Mouse (Mus musculus): ENCODE measurements around the gene Wee2. TPM values are rescaled to one million over a fixed set of nuclear protein-coding genes. Genes with fewer than 3 reads are reported as not detected.

The Wee2 gene
- total RNA-seq, 4 experiments from 2014 or later: 0.16 TPM; not detected in 3

DNA sequence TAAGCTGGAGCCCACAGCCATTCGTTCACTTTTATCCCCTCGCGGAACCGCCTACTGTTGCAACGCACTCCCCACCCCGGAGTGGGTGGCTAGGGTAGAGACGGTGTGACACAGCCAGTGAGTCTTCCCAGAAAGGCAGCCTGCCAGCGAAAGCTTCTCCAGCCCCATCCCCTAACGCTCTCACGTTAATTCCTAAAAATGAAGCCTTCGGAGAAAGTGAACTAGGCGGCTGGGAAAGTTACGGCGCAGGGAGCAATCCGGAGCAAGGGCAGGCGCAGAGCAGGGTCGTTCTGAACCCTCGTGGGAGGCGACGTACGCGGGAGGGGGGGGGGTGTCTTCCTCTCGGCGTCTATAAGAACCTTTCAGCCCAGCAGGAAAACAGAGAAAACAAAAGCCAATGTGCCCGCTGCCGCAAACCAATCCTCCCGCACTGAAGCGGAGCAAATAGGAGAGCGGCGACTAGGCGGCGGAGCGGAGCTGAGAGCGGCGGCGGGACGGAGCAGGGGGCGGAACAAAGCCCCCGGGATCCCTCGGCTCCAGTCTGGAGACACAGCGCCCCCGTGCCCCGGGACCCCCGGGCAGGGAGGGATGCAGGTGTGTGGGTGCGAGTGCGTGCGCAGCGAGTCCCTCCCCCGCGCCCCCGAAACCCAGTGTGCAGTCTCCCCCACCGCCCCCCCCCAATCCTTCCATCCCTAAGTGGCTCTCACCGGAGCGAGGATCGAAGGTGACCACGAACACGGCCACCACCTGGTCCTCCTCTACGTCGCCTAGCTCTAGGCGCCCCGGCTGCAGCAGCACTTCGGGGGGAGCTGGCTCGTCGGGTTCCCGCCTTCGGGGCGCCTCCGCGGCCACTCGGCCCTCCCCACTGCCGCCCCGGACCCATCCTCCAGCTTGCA is 3.5 kb upstream of the Wee2 start:
- DNase-seq (ENCODE audit: low spot score in 2 of 2): peak; percentile 55 to 70

DNA sequence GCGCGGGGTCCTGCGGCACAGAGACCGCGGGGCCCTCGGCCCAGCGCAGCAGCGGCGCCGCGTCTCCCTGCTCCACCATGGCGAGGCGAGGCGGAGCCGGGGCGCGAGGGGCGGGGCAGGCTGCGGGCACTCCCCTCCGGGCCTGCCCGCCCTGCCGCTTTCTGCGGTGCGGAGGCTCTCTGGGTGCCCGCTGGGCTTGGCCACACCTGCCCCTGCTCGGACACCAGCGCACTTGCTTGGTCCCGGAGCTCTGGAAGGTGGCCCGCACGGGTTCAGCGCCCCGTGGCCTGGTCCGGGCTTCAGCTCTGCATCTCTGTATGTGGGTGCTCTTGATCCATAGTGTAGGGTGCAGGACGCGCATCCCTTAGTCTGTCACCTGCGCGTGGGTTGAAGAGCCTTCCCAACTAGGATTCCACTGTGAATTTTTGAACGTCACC is 2.8 kb upstream of the Wee2 start, which contains the start of gene E330009J07Rik:
E330009J07Rik (minus strand) TSS at position 89 of the 437 bp plus-strand sequence.
- peak; percentile 60 to 78 for DNase-seq (ENCODE audit: low spot score in 2 of 2)

DNA sequence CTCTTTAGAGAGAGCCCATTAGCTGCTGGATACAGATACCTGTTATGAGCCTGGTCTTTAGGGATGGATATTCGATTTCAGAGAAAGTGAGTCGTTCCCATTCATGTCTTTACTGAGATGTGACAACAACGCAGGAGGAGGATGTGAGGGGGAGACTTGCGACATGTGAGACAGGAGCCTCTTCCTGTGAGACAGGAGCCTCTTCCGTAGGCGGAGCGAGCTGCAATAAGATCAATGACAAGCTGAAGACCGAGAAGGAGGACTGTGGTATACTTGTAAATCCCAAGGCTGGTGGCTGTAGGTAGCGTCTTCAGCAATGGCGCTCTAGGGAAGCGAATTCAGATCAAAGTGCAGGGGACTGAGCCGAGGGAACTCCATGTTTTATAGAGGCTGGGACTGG is 843 bp downstream of the Wee2 start:
- DNase-seq (ENCODE audit: low spot score in 2 of 2): no peak

DNA sequence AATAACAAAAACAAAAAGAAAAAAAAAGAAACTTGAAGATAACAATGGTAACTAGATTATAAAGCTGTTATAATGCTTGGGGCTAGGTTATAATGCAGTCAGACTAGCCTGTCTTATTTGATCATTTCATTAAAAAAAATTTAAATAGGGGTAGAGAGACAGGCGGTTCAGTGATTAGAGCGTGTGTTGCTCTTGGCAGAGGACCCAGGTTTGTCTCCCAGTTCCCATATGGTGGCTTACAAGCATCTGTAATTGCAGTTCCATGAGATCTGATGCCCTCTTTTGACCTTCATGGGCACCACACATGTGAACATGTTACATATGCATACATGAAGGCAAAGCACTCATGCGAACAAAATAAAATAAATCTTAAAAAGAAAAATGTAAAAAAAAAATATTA is 2.4 kb downstream of the Wee2 start:
- no peak for DNase-seq (ENCODE audit: low spot score in 2 of 2)

DNA sequence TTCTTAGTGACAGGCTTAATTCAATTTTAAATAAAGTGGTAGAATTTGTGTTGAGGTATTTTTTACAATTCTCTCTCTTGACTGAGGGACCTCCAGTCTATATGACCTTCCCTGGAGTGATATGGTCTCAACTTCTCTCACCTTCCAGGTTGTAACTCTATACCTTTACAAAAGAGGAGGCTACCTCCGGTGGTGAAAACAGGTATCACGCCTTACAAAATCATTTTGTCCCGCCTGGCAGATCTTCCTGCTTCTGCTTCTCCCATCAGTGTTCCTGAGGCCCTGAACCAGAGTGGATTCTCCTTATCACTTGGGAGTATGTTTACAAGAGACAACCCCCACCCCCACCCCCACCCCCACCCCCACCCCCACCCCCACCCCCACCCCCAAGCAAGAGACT is 2.9 kb downstream of the Wee2 start:
- DNase-seq (ENCODE audit: low spot score in 2 of 2): no peak

DNA sequence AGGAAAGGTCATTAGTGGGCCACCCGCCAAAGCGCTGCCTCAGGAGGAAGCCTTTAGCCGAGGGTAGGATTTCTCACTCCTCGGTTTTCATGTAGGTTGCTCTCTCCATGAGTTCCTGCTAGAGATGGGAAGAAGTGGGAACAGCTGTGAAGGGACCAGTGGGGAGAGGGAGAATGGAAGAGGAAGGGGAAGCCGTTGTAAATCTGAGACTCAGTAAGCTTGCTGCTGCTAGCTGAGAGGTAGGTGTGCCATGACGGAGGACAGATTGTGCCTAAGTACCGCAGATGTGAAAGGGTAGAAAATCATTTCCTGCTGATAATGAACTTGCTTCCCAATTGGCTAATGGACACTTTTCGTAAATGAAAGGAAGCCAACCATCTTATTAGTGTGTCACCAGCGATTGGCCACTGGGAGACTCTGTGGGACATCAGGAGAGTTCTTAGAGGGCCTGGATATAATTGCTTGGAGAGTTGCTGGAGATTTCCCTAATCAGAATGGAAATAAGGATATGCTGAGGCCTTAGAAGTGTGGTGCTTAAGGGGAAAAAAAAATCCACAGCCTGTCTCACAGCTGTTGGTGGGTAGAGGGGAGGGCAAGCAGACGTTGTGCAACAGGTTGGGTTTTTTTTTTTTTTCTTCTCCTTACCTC is 4.5 kb downstream of the Wee2 start:
- DNase-seq (ENCODE audit: low spot score in 2 of 2): no peak

DNA sequence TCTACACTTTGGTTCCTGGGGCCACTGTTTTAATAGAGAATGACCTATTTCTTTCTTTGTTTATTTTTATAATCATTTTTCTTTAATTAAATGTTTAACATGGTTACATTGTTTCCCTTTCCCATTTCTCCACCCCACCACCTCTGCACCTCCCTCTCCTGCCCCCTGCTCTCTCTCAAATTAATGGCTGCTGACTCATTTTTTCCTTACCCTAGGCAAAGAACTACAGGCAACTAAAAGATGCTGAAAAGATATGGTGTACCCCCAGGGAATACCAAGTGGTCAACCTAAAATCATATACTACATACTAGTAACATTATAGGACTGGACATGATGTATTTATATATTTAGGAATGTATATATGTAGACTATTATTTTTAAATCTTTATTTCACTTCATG is 9.7 kb downstream of the Wee2 start:
- no peak for DNase-seq (ENCODE audit: low spot score in 2 of 2)

DNA sequence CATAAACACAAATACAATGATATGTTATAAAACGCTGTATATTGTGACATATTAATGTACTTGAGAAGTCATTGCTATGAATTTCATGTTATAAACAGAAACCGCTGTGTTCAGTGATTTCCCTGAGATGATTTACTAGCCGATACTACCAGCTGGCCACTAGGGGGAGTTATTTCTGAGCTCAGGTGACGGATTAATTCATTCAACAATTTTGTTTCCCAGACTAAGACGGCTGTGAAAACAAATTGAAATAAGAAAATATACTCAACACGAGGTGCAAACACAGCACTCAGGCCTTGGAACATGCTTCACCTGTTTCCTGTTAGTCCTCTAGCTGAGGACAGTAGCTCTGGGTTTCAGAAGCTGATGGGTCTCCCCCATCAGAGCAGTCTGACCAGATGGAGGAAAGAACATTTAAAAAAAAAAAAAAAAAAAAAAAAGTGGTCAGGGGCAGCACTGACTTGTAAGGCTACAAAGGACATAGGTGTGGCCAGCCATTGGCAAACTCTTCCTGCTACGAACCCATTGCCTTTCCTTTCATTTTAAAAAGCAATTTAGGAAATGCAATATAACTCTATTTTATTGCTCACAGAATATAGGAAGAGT is 15.7 kb downstream of the Wee2 start:
- DNase-seq (ENCODE audit: low spot score in 2 of 2): no peak

DNA sequence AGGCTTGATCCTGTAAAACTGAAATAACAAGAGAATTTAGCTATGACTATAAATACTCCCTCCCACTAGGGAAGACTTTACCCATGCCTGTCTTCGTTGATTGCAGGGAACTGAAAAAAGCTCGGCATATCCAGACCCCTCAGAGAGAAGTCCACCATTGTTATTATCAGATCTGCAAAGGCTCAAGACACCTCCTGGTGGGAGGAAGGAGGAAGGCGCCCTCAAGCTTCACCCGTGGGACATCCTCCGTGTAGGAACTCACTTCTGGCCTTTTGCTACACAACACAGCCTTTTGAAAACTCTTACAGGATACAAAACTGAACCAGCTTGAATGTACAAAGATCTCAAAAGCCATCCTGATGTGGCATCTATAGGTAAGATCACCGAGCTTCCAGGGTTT is 26.8 kb downstream of the Wee2 start:
- no peak for DNase-seq (ENCODE audit: low spot score in 2 of 2)

DNA sequence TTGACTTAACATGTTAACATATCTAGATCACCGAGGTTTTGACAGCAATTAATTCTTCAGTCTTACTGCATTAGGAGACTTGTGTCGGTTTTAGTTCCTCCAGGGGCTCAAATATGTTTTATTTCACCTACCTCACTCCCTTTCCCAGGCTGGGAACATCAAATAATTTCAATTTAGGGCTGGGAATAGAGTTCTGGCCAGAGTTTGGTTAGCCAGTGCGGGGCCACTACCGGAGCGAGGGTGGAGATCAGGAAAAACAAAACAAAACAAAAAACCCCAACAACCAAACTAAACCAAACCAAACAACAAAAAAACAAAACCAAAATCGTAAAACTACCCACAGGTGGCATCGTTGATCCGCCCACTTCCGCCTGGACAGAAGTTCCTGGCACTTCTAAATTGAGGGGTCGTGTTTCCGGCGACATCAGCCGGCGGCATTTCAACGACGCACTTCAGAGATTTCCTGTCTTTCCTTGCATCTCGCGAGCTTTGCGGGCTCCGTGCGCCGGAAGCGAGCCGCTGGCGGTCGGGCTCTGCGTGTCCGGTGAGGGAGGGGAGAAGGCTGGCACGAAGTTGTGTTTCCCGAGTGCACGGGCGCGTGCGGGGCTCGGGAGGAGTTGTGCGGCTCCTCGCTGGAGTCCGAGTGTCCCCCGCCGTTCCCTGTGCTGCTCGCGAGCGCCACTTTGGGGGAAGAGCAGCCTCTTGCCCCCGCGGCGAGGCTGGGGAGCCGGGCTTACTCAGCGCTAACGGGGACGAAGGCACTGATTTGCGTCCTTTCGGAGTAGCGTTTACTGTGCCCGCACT is 32.2 kb downstream of the Wee2 start, which contains the start of gene Ssbp1:
Ssbp1 (plus strand) TSS at position 437 of the 804 bp plus-strand sequence.
- DNase-seq (ENCODE audit: low spot score in 2 of 2): peak; percentile 84 to 90

DNA sequence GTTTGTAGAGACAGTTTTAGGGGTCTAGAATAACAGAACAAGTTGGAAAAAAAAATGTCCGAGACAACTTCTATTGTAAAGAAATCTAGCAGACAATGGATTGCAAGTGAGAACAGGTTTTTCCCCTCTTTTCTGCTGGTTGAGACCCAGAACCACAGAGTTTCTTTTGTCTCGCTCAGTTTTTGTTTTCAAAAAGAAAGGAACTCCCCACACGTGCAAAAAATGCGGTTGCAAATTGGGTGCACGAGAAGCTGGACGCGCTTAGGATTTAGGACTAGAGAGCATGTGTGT is 32.8 kb downstream of the Wee2 start:
- DNase-seq (ENCODE audit: low spot score in 2 of 2): no peak

DNA sequence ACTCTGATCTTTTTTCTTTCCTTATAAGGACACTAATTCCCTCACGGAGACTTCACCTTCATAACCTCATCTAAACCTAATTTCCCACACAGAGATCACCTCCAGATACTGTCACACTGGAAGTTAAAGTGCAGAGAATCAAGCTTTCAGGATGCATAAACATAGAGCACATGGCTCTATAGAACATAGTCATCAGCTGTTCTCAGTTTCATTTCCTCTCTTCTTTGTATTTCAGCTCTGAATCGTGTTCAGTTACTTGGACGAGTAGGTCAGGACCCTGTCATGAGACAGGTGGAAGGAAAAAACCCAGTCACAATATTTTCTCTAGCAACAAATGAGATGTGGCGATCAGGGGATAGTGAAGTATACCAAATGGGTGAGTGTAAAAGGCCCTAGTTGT is 37.2 kb downstream of the Wee2 start:
- DNase-seq (ENCODE audit: low spot score in 2 of 2): no peak

DNA sequence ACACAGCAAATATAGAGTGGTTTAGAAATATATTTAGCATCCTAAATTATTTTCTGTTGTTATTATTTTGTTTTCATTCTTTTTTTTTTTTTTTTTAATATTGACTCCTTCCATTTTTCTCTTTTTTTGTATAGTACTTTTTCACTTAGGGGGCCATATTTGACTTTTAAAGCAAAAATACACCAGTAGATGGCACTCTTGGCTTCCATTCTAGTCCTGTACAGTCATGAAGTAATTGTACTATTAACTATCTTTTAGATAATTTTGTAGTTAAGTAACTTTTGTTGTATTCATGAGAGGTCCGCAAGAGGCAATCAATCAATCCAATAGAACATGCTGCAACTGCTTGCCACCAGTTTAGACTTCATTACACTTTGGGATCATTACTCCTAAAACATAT is 40.8 kb downstream of the Wee2 start:
- no peak for DNase-seq (ENCODE audit: low spot score in 2 of 2)

DNA sequence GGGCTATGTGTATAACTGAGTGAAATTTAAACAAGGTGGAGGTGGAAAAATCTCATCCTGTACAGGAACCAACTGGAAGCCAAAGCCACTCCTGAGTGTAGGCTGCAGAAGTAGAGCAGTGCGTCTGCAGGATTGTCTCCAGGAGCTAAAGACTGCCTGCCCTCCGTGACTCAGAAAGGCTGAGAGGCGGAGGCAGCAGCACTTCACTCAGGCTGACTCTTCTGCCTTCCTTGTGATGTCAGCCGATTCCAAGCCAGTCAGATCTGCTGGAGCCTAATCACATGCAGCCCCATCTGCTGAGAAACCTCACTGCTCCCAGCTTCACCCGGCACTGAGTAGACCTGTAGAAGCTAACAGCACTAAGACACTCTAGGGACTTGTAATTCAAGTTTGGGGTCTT is 43.4 kb downstream of the Wee2 start:
- no peak for DNase-seq (ENCODE audit: low spot score in 2 of 2)

DNA sequence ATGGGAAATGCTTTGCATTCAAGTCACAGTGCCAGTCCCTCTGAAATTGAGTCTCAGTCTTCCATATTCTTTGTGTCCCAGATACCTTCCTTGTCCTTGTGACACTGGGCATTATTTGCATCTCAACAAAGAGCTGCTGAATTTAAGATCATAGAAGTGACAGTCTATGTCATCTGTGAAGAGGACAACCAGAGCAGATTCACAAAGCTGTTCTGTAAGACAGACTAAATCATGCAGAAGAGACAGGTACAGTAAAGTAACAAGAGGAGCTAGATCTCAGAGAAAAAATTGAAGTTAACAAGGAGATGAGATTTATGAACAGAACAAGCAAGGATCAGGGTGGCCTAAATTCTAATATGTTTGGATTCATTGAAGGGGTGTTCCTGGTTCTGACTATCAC is 52.0 kb downstream of the Wee2 start, which contains the start of gene Tas2r137:
Tas2r137 (plus strand) TSS at position 301 of the 400 bp plus-strand sequence.
- DNase-seq (ENCODE audit: low spot score in 2 of 2): no peak

DNA sequence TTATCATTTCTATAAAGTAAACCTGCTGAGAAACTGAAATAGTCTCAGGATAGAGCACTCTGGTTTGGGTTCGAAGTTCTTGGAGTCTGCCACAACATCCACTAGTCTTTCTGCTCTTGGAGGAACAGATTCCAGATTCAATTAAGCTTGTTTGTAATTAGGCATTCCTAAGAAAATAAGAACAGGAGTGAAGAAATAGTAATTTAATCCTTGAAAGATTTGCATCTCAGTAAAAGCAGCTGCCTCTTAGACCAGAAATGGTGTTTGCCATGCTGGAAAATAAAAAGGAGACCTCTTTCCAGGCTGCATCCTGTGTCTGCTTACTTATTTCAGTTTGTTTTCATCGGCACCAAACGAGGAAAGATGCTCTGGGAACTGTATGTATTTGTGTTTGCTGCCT is 54.3 kb downstream of the Wee2 start, which contains the start of gene Tas2r108:
Tas2r108 (plus strand) TSS at position 301 of the 400 bp plus-strand sequence.
- DNase-seq (ENCODE audit: low spot score in 2 of 2): no peak

Other genes starting within 250 kb of the Wee2 start
- gene Agk, start 113.9 kb upstream of the Wee2 start, total RNA-seq (2022): 10 to 100 TPM; 39.7 to 51.9 (median 45.8) TPM
- 10 to 100 TPM; 40.4 to 53.1 (median 45.7) TPM for gene E330009J07Rik, start 3.0 kb upstream of the Wee2 start, total RNA-seq (2022)
- 10 to 100 TPM; 26.2 to 35.5 (median 32.6) TPM for gene Ssbp1, start 32.3 kb downstream of the Wee2 start, total RNA-seq (2022)
- gene Tas2r137, start 52.1 kb downstream of the Wee2 start, total RNA-seq (2022): not detected
- under 1 TPM in 1 of 4 experiments, not detected in 3; 0.33 TPM for gene Tas2r108, start 54.4 kb downstream of the Wee2 start, total RNA-seq (2022)
- gene Prss37, start 80.4 kb downstream of the Wee2 start, total RNA-seq (2022): not detected
- gene Olfr461, start 116.0 kb downstream of the Wee2 start, total RNA-seq (2022): not detected
- not detected for gene Olfr460, start 130.4 kb downstream of the Wee2 start, total RNA-seq (2022)
- gene Clec5a, start 146.7 kb downstream of the Wee2 start, total RNA-seq (2022): 1 to 10 TPM in 3 of 4 experiments, under 1 TPM in 1; 0.75 to 7.2 (median 4.1) TPM
- gene Tas2r138, start 174.2 kb downstream of the Wee2 start, total RNA-seq (2022): not detected
- not detected for gene Mgam, start 189.7 kb downstream of the Wee2 start, total RNA-seq (2022)

All from layer of hippocampus, adult 8-10 months (tissue).